Mouse (Mus musculus): Measurements from ENCODE around the gene Macrod2.

Gene Macrod2

DNA sequence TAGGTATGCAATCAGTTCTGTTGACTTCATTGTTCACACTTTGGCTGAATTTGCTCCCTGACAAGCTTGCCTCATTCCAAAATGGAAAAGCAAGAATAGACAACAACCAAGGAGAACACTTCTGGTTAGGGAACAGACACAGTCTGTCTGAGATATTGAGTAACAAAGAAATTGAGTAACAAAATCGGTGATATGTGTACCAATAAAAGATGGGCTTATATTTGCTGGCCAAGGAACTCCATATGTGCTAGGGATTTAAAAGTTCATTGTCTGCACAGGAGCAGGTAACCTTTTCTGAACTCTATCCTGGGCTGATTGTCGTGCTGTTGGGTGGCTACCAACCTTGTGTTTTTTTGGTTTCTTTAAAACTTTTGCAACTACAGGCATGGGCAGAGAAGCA lies 817.2 kb downstream of the Macrod2 start:
- no peak for DNase-seq (ENCODE audit: low spot score in 2 of 2)

DNA sequence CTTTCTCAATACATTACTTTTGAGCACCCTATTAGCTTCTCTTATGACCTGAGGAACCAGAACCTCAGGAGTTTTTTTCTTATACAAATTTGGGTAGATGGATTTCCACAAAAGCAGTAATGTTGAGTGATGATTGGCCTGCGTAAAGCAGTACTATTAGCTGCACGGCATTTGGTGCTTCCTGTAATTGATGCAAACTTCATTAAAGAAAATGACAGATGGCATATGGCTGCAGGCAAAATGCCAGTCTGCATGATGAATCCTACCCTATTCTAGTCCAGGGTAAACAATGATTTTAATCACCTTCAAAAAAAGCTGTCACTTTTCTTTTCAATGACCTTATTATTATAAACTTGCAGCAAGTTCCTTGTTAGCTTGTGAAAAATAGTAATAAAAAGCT lies 822.4 kb downstream of the Macrod2 start:
- no peak for DNase-seq (ENCODE audit: low spot score in 2 of 2)

DNA sequence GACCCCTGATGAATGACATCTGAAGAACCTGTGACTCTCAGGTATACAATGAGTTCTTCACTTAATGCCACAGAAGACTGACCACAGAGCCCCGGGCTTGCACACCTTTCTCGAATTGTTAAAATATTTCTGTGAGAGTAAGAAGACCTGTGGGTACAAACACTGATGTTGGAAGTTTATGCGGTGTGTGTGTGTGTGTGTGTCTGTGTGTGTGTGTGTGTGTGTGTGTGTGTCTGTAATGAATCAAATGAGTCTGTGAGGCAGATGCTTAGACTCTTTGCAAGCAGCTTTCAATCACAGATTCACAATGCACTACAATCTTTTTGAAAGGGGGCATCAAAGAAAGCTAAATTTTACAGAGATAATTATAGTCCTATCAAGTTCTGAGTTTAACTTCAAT lies 822.8 kb downstream of the Macrod2 start:
- DNase-seq (ENCODE audit: low spot score in 2 of 2), result no peak

DNA sequence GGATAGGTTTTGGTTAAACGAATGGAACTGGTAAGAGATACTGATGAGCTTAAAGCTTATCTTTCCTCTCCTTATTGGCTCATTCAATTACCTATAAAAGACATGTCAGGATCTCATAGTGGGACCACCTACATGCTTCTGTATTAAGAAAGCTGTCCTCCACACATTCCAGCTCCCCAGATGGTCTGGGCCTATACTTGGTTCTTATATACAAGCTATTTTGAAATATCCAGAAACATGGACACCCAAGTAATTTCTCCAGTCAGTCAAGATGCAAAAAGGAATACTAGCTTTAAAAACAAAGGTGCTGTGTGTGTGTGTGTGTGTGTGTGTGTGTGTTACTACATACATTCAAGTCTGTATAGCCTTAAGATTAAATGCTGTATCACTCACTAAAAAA lies 833.7 kb downstream of the Macrod2 start:
- no peak for DNase-seq (ENCODE audit: low spot score in 2 of 2)

DNA sequence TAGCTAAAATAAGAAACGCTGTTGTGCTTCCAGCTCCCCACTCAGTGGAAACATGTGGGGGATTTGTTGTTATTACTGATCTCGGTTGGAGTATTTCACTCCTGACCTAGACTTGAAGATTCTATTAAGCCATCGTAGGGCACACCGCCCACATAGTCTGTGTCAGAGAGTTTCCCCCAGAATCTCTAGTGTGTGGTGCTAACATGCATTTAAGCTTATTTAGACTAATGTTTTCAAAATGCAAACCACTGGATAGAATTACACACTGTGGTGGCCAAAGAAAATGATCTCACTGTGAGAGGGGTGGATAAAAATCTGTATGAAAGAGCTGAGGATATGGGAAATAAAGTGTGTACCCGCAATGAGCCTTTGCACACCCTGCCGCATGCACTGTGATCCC lies 834.7 kb downstream of the Macrod2 start:
- DNase-seq (ENCODE audit: low spot score in 2 of 2), result no peak

DNA sequence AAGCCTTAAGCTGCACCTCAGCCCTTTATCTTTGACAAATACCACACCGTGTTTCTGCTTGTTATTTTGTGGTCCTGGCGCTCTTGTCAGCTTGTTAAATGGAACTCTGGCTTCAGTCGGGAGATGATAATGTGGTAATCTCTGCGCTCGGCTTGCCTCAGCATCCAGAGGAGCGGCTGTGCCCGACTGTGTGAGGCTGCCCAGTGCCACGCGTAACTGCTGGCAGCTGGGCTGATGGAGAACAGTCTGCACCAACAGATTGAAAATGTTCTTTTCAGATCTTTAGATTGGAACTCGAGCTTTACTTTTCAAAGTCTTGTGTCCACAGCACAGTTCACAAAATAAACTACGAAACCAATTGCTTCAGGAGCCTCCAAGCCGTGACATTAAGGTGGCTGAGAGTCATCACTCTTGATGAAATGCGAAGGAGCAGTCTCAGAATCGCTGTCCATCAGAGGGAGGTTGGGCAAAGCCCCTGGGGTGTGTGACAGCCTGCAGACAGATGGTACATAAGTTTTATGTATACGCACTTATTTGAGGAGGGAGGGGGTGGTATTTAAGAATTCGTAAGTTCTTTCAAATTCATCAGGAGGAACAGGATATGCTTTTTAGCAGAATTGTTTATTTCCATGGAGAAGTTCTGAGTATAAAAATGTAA lies 836.0 kb downstream of the Macrod2 start:
- peak; percentile 6 to 10 for DNase-seq (ENCODE audit: low spot score in 2 of 2)

DNA sequence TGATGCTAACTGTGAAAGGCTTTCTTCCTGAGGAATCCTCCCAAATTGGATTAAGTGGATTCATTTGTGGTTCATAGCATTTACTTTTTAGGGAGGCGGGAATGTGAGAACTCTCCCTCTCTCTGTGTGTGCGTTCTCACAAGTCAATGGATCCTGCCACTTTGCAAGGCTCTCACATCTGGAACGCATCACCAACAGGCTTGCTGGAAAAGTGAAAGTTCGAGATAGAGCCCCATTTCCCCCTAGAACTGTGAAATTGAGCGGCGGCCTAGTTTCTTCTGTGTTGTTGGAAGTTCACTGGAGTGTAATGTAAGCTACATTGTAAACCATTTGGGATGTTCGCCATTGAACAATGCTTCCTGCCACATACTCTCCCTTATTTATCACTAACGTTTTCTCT lies 839.2 kb downstream of the Macrod2 start:
- no peak for DNase-seq (ENCODE audit: low spot score in 2 of 2)

DNA sequence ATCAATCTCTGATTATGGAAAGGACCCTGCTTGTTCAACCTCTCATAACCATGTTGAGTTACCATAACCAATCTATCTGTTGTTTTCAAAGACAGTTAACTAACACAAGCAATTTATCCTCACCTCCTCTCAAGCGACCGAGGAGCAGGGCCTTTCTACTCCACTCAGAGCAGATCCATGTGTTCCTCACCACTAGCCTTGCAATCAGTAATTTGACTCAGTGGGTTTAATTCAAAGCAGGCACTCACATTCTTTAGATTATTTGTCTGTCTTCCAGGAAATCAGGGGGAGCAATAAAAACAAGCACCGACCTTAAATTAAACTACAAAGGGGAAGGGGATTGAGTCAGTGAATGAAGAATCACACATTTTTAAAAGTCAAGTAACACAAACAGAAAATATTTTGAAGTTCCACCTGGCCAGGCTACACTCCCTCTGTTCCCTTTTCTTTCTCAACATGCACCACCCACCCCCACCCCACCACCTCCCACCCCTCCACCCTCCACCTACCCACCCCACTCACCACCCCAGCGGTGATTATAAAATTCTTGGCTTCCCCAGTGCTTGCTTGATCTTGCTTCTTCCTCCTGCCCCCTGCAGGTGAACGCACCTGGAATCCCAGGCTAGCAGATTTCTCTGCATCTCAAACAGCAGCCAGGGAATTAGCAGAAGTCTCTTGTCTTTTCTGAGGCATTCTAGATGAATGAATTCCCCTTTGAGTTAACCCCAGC lies 839.8 kb downstream of the Macrod2 start:
- DNase-seq (ENCODE audit: low spot score in 2 of 2), result no peak

DNA sequence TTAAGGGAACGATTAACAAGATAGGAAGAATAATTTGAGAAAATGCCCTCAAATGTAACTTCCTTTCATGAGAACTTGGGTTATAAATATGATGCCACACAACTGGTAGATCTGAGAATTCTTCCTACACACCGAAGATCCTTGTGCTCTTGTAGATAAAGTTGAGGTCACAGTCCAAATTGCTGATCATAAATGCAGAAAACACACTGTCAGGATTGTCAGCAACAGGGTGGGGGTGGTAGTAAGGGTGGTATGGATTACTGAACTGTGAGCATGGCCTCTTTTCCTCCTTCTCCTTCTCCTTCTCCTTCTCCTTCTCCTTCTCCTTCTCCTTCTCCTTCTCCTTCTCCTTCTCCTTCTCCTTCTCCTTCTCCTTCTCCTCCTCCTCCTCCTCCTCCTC lies 852.6 kb downstream of the Macrod2 start:
- no peak for DNase-seq (ENCODE audit: low spot score in 2 of 2)

DNA sequence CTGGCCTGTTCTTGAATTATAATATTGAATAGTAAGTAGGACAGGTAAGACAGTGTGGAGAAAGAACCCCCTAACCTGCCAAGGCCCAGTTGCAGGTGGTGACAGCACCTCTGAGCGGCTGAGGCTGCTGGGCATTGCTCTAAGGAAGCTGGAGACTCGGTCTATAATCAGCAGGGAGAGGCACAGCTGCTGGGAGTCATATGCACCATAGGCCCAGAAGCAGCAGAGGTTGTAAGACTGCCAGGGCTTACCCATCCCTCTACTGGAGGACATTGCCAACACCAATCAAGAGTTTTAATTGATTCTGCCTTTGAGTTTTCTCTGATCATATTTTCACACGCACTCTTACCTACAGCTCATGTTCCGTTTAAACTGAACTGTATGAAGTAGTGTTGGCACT lies 869.5 kb downstream of the Macrod2 start:
- no peak for DNase-seq (ENCODE audit: low spot score in 2 of 2)

DNA sequence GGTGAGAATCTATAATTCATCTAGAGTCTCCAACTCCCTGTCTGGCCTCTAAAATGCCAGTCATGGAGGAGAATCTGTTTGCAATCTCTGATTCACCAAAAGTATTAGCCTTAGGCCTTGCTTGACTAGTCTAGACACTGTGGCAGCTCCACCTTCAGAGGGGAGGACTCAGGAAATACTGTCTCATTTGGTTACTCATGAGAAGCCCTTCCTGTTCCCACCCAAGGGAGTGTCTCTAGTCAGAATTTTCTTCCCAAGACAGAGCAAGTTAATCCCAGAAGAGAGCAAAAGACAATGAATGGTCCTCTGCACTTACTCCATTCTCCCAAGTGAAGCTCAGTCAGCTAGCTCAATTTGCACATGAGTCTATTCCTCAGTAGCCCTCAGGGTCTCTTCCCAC lies 871.5 kb downstream of the Macrod2 start:
- DNase-seq (ENCODE audit: low spot score in 2 of 2), result no peak

DNA sequence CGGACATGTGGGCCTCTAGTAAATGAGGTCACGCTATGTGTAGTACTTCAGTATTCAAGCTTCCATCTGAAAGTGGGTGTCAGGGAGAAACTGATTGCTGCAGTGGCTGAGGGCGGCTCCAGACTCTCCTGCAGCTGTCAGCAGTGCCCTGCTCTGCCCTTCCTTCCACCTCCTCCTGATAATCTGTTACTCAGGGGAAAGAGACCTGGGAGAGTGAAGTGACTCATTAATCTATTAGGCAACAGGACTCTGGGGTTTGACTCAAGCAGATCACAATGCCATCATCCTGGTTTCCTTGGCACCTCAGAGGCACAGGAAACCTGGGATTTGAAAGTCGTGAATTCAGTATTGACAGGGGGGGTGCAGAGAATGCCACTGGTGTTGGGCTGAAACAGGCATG lies 876.4 kb downstream of the Macrod2 start:
- no peak for DNase-seq (ENCODE audit: low spot score in 2 of 2)

DNA sequence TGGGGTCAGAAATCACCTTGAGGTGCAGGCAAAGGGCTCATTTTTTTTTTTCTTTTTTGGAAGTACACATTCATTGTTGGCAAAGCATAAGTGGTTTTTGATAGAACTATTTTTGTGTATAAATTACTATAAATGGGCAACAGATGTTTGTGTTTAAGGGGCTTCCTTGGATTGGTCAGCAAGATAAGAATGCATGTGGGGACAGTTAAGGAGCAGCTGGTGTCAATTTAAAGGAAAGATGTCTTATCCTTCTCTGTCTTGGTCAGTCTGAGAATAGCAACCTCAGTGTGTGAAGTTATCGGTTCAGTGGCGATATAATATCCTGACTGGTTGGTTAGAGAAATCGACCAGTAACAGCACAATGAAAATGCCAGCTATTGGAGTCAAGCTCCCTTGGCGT lies 877.9 kb downstream of the Macrod2 start:
- no peak for DNase-seq (ENCODE audit: low spot score in 2 of 2)

DNA sequence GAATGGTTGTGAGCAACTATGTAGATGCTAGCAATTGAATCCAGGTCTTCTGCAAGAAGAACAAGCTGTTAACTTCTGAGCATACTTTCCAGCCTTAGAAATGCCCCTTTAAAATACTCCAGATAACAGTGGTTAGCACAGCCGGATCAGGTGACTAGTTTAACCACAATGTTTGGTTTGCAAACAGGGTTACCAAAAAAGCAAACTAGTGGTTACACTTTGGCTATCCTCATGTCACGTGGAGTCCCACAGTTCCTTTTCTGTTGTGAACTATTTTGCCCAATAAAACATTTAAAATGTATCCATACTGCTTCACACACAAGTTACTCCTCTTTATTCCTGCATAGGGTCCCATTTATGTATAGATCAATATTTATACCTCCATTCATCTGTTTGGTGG lies 879.2 kb downstream of the Macrod2 start:
- no peak for DNase-seq (ENCODE audit: low spot score in 2 of 2)

DNA sequence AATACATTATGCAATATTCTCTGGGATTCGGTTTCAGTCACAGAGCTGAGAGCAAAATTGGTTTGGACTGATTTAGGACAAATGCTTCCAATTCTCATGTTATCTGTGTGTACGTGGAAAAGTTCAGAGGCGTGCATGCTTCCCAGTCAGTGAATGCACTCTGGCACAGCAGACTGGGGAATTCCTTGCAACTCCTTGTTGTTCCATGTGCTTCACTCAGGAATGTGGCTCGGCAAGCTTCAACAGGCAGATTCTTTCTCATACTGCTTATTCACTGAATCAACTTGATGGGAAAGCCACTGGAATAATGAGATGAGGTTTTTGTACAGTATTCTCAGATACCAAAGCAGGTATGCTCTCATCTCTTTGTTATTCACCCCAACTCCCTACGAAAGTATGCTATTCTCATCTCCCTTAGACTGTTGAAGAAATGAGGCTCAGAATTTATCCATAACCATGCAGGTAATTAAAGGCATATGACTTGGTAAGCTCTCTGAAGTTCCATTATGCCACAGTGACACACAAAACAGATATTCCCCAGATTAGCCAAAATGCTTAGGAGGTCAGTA lies 884.1 kb downstream of the Macrod2 start:
- DNase-seq (ENCODE audit: low spot score in 2 of 2), result no peak

DNA sequence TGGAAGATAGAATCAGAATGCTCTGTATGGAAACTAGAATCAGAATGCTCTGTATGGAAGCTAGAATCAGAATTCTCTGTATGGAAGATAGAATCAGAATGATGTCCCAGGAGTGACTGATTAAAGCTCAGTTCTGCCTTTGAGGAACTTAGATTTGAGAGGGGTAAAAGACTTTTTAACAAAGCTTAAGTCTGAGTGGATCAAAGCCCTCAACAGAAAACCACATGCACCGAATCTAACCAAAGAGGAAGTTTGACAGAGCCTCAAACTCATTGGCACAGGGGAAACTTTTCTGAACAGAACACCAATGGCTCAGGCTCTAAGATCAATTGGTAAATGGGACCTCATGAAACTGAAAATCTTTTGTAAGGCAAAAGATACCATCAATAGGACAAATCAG lies 885.7 kb downstream of the Macrod2 start:
- no peak for DNase-seq (ENCODE audit: low spot score in 2 of 2)

DNA sequence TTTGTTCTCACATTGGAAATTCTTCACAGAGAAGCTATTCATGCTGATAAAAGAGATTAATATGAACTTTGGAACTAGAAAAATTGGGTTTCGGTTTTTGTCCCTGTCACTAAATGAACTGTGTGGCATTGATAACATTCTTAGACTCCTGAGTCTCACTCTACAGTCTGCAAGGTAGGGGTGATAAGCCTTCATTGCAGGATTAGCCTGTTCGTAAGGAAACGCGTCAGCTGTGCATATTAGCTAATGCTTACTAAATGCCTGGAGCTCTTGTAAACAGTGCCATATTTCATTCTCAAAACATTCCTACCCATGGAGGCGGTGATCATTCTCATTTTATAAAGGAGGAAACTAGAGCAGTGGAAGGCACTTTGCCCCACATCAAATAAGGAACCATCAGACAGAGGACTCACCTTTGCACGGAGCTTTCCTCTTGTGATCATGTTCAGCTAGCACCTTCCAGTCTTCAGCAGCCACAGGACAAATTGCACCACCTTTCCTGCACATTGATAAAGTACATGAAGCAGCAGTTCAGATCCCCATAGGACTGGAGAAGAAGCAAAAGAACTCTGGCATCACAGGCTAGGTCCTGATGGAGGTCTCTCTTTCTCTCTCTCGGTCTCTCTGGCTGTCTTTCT lies 891.1 kb downstream of the Macrod2 start:
- no peak for DNase-seq (ENCODE audit: low spot score in 2 of 2)

DNA sequence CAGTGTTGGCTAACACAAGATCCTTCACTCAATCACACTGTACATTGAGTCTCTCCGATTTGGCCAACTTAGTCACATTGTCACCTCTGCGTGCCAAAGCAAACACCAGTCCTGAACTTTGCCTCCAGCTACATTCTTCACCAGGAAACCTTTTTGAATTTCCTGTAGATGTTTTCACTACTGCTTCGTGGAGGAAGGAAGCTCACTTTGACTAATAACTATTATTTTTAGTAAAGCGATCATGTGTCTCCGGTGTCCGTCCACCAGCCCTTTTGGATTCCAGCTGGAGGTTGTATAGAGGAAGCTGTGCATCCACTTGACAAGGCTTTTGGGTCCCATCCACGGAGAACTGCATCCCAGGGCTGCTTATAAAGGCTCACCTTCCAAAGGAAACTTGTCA lies 893.4 kb downstream of the Macrod2 start:
- DNase-seq (ENCODE audit: low spot score in 2 of 2), result no peak

DNA sequence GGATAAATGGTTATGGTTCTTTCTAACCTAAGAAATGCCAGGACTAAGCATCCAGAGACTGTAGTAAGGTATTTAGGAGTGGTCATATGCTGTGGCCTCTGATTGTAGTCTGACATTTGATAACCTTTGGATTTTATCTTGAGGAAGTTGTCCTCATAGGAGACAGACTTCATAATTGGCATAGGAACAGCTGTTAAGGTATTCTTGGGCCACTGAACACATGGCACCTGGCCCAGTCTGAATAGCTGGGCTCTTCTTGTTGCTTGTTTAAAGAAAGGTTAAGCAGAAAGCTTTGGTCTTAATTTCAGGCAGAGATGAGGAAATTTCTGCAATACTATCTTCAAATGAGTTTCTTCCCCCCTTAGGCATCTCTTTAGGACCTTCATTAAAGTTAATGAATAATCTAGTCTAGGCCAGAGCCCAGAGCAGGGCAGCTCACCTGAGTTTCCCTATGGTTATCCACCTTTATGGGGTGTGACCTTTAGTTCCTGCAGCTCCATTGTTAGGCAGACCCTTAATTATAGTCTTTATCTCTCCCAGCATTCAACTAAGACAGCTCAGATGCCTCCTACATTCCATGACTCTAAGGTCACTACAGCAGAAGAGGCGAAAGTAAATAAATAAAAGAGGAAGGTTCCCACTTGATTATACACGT lies 894.1 kb downstream of the Macrod2 start:
- no peak for DNase-seq (ENCODE audit: low spot score in 2 of 2)

DNA sequence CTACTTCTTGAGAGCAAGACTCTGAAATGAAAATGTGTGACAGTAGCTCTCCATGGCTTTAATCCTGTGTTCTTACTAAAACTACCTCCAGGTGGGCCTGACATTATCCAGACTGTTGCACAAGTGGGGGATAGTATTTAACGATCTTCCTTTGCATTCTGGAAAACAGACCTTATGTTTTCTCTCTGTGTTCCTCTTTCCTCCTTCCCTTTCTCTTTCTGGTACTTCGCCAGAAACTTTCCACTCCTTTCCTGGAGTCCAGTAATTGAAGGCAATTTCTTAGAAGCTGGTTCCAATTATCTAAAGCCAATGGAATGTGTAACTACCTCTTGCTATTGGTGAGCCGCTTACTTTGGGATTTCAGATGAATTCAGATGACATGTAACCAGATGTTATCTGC lies 897.7 kb downstream of the Macrod2 start:
- DNase-seq (ENCODE audit: low spot score in 2 of 2), result no peak

DNA sequence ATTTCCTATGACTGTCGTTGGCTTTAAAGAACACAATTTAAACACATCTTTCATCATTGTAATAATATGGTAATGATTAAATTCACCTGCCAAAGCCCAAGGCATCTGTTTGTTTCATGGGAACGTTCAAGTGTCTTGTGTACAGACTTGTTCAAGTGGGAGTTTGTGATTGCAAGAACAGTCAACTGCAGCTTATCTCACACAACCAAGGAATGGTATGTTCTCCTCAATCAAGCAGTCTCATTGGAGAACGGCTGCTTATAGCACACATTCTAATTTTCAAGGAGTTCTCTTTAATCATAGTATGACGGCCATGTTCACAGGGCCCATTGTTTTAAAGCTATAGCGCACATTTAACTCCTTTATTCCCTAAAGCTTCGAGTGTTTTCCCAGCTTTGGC lies 904.1 kb downstream of the Macrod2 start:
- no peak for DNase-seq (ENCODE audit: low spot score in 2 of 2)

DNA sequence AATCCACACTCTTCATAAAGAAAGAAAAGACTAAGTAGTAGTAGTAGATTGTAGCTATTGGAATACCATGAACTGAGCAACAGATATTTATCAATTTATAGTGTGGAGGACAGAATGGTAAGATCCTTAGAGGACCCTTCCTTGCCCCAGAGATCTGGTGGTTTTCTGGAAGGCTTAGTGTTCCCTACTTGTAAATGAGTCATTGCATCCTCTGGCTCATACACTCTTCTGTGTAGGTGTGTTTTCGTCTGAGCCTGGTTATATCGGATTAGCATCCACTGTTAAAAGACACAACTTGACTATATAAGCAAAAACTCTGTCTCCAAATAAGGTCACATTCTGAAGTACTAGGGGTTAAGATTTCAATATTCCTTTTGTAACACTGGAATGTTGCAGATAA lies 905.9 kb downstream of the Macrod2 start:
- DNase-seq (ENCODE audit: low spot score in 2 of 2), result no peak

All from frontal cortex, postnatal 25 days (tissue).